Mouse (Mus musculus) limb, embryonic 15.5 days (tissue): ENCODE data around the gene Chchd3. TPM values are rescaled to one million over a fixed set of nuclear protein-coding genes. Genes with fewer than 3 reads are reported as not detected.
A peak's percentile ranks its signal among the peaks of the same experiment; 100 is the strongest.

Experiments
- ATAC-seq: fragments of 200-750 bp; cut with Nextera tagmentation; 2 replicates; pipeline ENCODE4 v1.8.0; 2017; ENCODE audit warnings: low read depth, moderate TSS enrichment; ENCODE audit not compliant: insufficient number of reproducible peaks, low FRiP score, low TSS enrichment
- H3K27ac ChIP-seq: fragments of 300-500 bp; sonication (generic); 2 replicates; pipeline ENCODE4 v1.5.1; 2015; ENCODE audit warnings: moderate library complexity, mild to moderate bottlenecking, inconsistent platforms
- H3K27me3 ChIP-seq: fragments of 300-500 bp; sonication (generic); 2 replicates; pipeline ENCODE4 v1.6.1; 2015; ENCODE audit warnings: inconsistent platforms
- H3K36me3 ChIP-seq: fragments of 300-500 bp; sonication (generic); 2 replicates; pipeline ENCODE4 v1.6.1; 2015; ENCODE audit warnings: inconsistent platforms
- H3K4me1 ChIP-seq: fragments of 300-500 bp; sonication (generic); 2 replicates; pipeline ENCODE4 v1.6.1; 2015; ENCODE audit warnings: inconsistent platforms
- H3K4me2 ChIP-seq: fragments of 300-500 bp; sonication (generic); 2 replicates; pipeline ENCODE4 v1.6.1; 2015; ENCODE audit warnings: mild to moderate bottlenecking, inconsistent platforms
- H3K4me3 ChIP-seq: fragments of 300-500 bp; sonication (generic); 2 replicates; pipeline ENCODE4 v1.5.1; 2015; ENCODE audit warnings: mild to moderate bottlenecking, inconsistent platforms
- H3K9ac ChIP-seq: fragments of 300-500 bp; sonication (generic); 2 replicates; pipeline ENCODE4 v1.6.1; 2015; ENCODE audit warnings: inconsistent platforms
- H3K9me3 ChIP-seq: fragments of 300-500 bp; sonication (generic); 2 replicates; pipeline ENCODE4 v1.6.1; 2016; ENCODE audit warnings: inconsistent platforms
- WGBS: fragments of 180-500 bp; shearing (Covaris S2); methylation state at CpG from one replicate; pipeline ENCODE4 v1.1.7; 2015; 5-methylcytosine and 5-hydroxymethylcytosine counted together
- polyA plus RNA-seq: library from polyadenylated mRNA; unstranded; fragments of >200 nt; fragmentation: Nextera tagmentation; extraction: Ambion mirVana; gene quantifications from 2 replicates; pipeline ENCODE4 v1.2.1, GENCODE M21; 2015

Gene Chchd3
- polyA plus RNA-seq, 1 experiment from 2014 or later: 97.8 TPM

- no peak overlapping the region for H3K4me3 ChIP-seq
- WGBS: 53% methylated on average over 8 of the region's 8 CpGs
- H3K4me1 ChIP-seq: no peaks in the 10 kb centered on the region
- no peaks in the 10 kb centered on the region for H3K9me3 ChIP-seq
- H3K36me3 ChIP-seq: peaks cover 7% of the 10 kb centered on the region; the same call in 1 of the 2 replicates
- no peak overlapping the region for H3K27ac ChIP-seq
- no peaks in the 10 kb centered on the region for H3K27me3 ChIP-seq
- H3K9ac ChIP-seq: no peak overlapping the region
- H3K4me2 ChIP-seq: no peak overlapping the region
- ATAC-seq: no peak
Observed at GRCm38 (mm10) chr6:32795653-32796500, 264.2 kb downstream of the Chchd3 start.

GRCm38 (mm10) chr6:32793575-32793974 is 266.5 kb downstream of the Chchd3 start:
- 97% methylated on average over 1 of the region's 1 CpGs for WGBS
- H3K4me2 ChIP-seq: no peak overlapping the region
- no peak overlapping the region for H3K9ac ChIP-seq
- peaks cover 17% of the 10 kb centered on the region; the same call in 1 of the 2 replicates for H3K36me3 ChIP-seq
- no peaks in the 10 kb centered on the region for H3K4me1 ChIP-seq
- H3K27me3 ChIP-seq: no peaks in the 10 kb centered on the region
- H3K27ac ChIP-seq: no peak overlapping the region
- H3K9me3 ChIP-seq: no peaks in the 10 kb centered on the region
- H3K4me3 ChIP-seq: no peak overlapping the region
- ATAC-seq: no peak

- Histone ChIP-seq H3K4me1 (no peaks in the 10 kb centered on the region), H3K4me2 (no peak overlapping the region), H3K36me3 (peaks cover 17% of the 10 kb centered on the region; the same call in 1 of the 2 replicates), H3K9me3 (no peaks in the 10 kb centered on the region), H3K4me3 (no peak overlapping the region), H3K27me3 (no peaks in the 10 kb centered on the region), H3K27ac (no peak overlapping the region), H3K9ac (no peak overlapping the region)
- ATAC-seq: no peak
- 91% methylated on average over 3 of the region's 3 CpGs for WGBS
Observed at GRCm38 (mm10) chr6:32793163-32793562, 266.9 kb downstream of the Chchd3 start.

GRCm38 (mm10) chr6:32790487-32790886 is 269.6 kb downstream of the Chchd3 start:
- no peaks in the 10 kb centered on the region for H3K9me3 ChIP-seq
- no peak overlapping the region for H3K4me3 ChIP-seq
- WGBS: 82% methylated on average over 4 of the region's 4 CpGs
- H3K36me3 ChIP-seq: peaks cover 17% of the 10 kb centered on the region; the same call in 1 of the 2 replicates
- H3K4me2 ChIP-seq: no peak overlapping the region
- no peak overlapping the region for H3K27ac ChIP-seq
- ATAC-seq: no peak
- no peak overlapping the region for H3K9ac ChIP-seq
- peaks cover 4% of the 10 kb centered on the region; the same call in 1 of the 2 replicates for H3K4me1 ChIP-seq
- H3K27me3 ChIP-seq: no peaks in the 10 kb centered on the region

GRCm38 (mm10) chr6:32787399-32787798 is 272.7 kb downstream of the Chchd3 start:
- Histone ChIP-seq H3K27ac (no peak overlapping the region), H3K36me3 (peaks cover 12% of the 10 kb centered on the region; the same call in 1 of the 2 replicates), H3K4me1 (peaks cover 4% of the 10 kb centered on the region; the same call in 1 of the 2 replicates), H3K27me3 (no peaks in the 10 kb centered on the region), H3K4me3 (no peak overlapping the region), H3K9ac (no peak overlapping the region), H3K4me2 (no peak overlapping the region), H3K9me3 (no peaks in the 10 kb centered on the region)
- no peak for ATAC-seq
- WGBS: 21% methylated on average over 1 of the region's 1 CpGs

- H3K36me3 ChIP-seq: peaks cover 12% of the 10 kb centered on the region; the same call in 1 of the 2 replicates
- no peaks in the 10 kb centered on the region for H3K9me3 ChIP-seq
- no peak overlapping the region for H3K27ac ChIP-seq
- no peaks in the 10 kb centered on the region for H3K27me3 ChIP-seq
- ATAC-seq: no peak
- 67% methylated on average over 5 of the region's 5 CpGs for WGBS
- H3K4me1 ChIP-seq: peaks cover 4% of the 10 kb centered on the region; the same call in 1 of the 2 replicates
- H3K4me3 ChIP-seq: no peak overlapping the region
- no peak overlapping the region for H3K4me2 ChIP-seq
- H3K9ac ChIP-seq: no peak overlapping the region
Observed at GRCm38 (mm10) chr6:32786196-32786595, 273.9 kb downstream of the Chchd3 start.

- Histone ChIP-seq H3K36me3 (no peaks in the 10 kb centered on the region), H3K4me3 (no peak overlapping the region), H3K9ac (no peak overlapping the region), H3K27me3 (peaks cover 1% of the 10 kb centered on the region; the same call in 1 of the 2 replicates), H3K27ac (no peak overlapping the region), H3K4me2 (no peak overlapping the region), H3K9me3 (no peaks in the 10 kb centered on the region), H3K4me1 (peaks cover 15% of the 10 kb centered on the region)
- ATAC-seq: no peak
- WGBS: 70% methylated on average over 4 of the region's 4 CpGs
Observed at GRCm38 (mm10) chr6:32783102-32783501, 277.0 kb downstream of the Chchd3 start.

GRCm38 (mm10) chr6:32780602-32781001 is 279.5 kb downstream of the Chchd3 start:
- Histone ChIP-seq H3K9me3 (no peaks in the 10 kb centered on the region), H3K27ac (no peak overlapping the region), H3K4me2 (peak overlapping the region; percentile 37), H3K4me3 (peak overlapping the region; percentile 11; the same call in 1 of the 2 replicates), H3K27me3 (peaks cover 5% of the 10 kb centered on the region; the same call in 1 of the 2 replicates), H3K36me3 (no peaks in the 10 kb centered on the region), H3K9ac (no peak overlapping the region), H3K4me1 (peaks cover 17% of the 10 kb centered on the region)
- no peak for ATAC-seq
- WGBS: 8% methylated on average over 11 of the region's 11 CpGs

- Histone ChIP-seq H3K4me1 (peaks cover 17% of the 10 kb centered on the region), H3K9ac (no peak overlapping the region), H3K27me3 (peaks cover 5% of the 10 kb centered on the region; the same call in 1 of the 2 replicates), H3K4me3 (no peak overlapping the region), H3K27ac (no peak overlapping the region), H3K4me2 (no peak overlapping the region), H3K36me3 (no peaks in the 10 kb centered on the region), H3K9me3 (no peaks in the 10 kb centered on the region)
- no peak for ATAC-seq
- WGBS: 31% methylated on average over 11 of the region's 11 CpGs
Observed at GRCm38 (mm10) chr6:32776384-32776783, 283.7 kb downstream of the Chchd3 start.

GRCm38 (mm10) chr6:32754524-32754923 is 305.5 kb downstream of the Chchd3 start:
- ATAC-seq: no peak
- no peak overlapping the region for H3K9ac ChIP-seq
- no peaks in the 10 kb centered on the region for H3K27me3 ChIP-seq
- WGBS: 81% methylated on average over 10 of the region's 10 CpGs
- H3K9me3 ChIP-seq: no peaks in the 10 kb centered on the region
- H3K36me3 ChIP-seq: no peaks in the 10 kb centered on the region
- H3K4me3 ChIP-seq: no peak overlapping the region
- H3K27ac ChIP-seq: no peak overlapping the region
- no peak overlapping the region for H3K4me2 ChIP-seq
- no peaks in the 10 kb centered on the region for H3K4me1 ChIP-seq

GRCm38 (mm10) chr6:32749821-32750220 is 310.2 kb downstream of the Chchd3 start:
- Histone ChIP-seq H3K4me1 (no peaks in the 10 kb centered on the region), H3K27ac (no peak overlapping the region), H3K36me3 (no peaks in the 10 kb centered on the region), H3K27me3 (no peaks in the 10 kb centered on the region), H3K9ac (no peak overlapping the region), H3K4me3 (no peak overlapping the region), H3K9me3 (no peaks in the 10 kb centered on the region), H3K4me2 (no peak overlapping the region)
- no peak for ATAC-seq
- WGBS: 98% methylated on average over 1 of the region's 1 CpGs

GRCm38 (mm10) chr6:32748777-32749176 is 311.3 kb downstream of the Chchd3 start:
- H3K9me3 ChIP-seq: no peaks in the 10 kb centered on the region
- no peaks in the 10 kb centered on the region for H3K4me1 ChIP-seq
- no peak overlapping the region for H3K9ac ChIP-seq
- no peak overlapping the region for H3K4me2 ChIP-seq
- H3K27me3 ChIP-seq: no peaks in the 10 kb centered on the region
- H3K36me3 ChIP-seq: no peaks in the 10 kb centered on the region
- 33% methylated on average over 6 of the region's 6 CpGs for WGBS
- H3K4me3 ChIP-seq: no peak overlapping the region
- H3K27ac ChIP-seq: no peak overlapping the region
- ATAC-seq: no peak
